Mouse (Mus musculus): ENCODE measurements around the gene Abcf1. TPM values are rescaled to one million over a fixed set of nuclear protein-coding genes. Genes with fewer than 3 reads are reported as not detected.

Abcf1 gene
- polyA plus RNA-seq (2014; fragmentation: Illumina TruSeq; extraction: RNeasy Lipid Tissue Mini Kit (QIAGEN cat#74804); ENCODE audit: low replicate concordance), result 36.1 TPM

DNA sequence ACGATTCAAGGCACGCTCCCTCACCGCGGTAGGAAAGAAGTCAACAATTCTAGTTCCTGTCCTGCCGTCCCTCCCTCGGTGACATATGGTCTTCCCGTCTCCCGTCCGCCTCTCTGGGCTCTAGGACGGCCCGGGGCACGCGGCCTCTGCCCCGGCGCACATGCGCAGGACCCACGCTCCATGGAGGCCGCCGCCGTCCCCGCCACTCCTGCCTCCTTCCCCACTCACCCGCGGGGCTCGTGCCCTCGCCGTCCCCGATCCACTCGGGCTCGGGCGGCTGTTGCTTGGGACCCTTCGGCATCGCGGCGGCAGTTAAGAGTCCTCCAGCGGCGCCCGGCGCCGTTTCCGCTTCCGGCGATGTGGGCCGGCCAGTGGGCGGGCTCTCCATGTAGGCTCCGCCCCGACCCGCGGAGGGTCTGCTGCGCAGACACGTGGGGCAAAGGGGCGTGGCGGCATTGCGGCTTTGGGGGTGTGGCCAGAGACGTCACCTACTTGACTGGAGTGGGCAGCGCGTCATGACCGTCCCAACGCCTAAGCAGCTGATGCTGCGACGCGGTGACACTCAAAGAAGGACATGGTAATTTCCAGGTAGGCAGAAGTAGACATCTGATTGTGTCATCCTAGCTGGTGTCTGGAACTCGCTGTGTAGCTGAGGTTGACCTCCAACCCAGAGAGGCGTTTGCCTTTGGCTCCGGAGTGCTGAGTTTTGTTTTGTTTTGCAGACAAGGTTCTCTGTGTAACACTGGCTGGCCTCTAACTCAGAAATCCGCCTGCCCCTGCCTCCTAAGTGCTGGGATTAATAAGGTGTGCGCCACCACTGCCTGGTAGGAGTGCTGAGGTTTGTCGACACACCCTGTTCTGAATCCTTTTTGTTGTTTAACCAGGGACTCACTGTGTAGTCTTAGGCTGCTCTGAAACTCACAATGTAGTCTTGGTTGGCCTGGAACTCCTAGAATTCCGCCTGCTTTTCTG, at the start of gene Abcf1:
Gene Abcf1, minus strand, starts transcription at position 344 of the 972 bp plus-strand sequence.

DNA sequence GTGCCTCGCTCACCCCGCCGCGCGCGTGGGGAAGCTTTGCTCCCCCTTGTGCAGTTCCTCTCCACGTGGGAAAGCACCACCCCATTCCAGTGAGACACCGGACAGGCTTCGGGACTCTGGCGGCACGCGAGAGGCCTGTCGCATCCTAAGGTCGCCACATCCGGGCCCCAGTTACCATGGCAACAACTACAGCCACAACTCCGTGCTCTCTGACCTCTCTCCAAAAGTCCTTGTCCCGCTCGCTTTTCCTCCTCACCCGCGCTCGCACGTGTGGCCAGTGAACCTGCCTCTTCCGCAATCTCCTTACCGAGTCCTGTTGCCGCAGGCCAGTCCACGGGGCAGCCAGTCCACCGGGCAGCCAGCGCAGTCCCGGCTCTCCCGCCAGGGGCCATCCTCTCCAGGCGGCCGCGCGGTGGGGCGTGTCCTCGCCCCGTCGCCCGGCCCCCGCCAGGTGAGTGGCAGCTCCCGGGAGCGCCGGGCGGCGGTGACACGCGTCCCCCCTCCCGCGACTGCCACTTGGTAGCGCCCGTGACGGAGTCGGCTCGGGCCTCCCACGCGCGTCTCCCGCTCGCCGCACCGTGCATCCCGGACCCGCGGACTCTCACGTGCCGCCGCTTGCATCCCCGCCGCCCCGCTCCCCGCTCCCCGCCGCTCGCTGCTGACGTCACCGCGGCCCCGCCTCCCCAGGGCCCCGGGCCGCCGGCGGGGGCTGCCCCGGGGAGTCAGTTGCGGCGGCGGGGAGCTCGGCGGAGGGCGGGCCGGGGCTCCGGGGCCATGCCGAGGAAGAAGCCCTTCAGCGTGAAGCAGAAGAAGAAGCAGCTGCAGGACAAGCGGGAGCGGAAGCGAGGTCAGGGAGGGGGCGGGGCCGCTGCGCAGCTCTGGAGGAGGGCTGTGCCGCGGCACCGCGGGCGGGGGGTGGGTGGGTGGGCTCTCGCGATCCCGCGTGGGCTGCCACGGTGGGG, 10.1 kb upstream of the Abcf1 start, which contains the start of the genes Gnl1 and Prr3:
Gene Gnl1, plus strand, starts transcription at position 451 of the 962 bp plus-strand sequence.
Gene Prr3, minus strand, starts transcription at position 836 of the 962 bp plus-strand sequence.

DNA sequence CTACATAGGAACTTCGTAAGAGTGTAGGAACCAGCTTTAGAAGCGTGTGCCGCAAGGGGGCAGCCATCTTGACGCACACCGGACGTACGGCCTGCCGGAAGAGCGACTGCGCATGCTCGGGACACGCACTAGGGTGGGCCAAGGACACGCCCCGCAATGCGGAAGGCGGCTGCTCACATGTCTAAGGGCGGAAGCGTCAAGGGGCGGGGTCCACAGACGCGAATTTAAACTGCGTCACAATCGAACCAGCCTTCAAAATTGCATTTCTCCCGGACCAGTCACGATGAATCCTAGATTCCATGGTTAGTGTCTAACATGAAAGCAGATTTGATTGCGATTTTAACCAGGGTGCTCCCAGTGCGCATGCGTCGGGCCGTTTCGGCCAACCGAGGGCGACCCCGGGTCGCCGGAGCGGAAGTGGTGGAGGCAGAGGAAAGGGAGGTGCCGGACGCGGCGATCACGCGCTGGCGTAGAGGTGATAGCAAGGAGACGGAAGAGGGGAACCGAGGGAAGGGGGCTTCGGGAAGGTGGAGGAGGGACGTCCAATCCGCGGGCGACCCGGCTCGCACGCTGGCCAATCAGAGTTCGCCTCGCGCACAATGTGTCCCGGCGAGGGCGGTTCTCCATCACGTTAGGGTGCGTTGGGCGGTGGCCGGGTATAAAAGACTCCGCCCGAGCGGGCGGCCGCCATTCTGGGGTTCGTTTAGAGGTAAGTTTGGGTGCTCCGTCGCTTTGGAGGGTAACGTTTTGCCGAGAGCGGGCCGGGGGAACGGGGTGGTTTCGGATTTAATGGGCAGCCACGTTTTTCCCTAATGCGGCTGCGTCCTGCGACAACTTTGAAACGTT, 53.0 kb downstream of the Abcf1 start, which contains the start of the genes Mrps18b and Ppp1r10:
Gene Mrps18b, minus strand, starts transcription at position 93 of the 846 bp plus-strand sequence.
Gene Ppp1r10, plus strand, starts transcription at position 138 of the 846 bp plus-strand sequence.

DNA sequence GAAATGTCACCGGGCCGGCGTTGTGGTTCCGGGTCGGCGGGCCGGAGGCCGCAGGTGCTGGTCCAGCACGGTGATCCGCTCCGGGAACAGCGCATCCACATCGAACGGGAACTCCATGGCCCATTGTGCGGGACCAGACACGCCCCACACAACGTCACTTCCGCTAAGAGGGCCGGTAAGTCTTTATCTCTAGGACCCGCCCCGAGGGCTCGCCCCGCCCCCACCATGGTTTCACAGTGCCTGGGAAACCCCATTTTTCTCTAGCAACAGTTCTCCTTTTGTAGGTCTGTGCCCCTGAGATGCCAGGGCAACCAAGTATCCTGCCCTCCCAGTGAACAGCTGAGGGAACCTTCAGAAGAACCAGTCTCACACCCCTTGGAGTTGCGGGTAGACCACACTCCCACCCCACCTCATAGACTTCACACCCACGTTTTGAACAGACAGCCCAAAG, 59.6 kb downstream of the Abcf1 start, which contains the start of gene Atat1:
Gene Atat1, minus strand, starts transcription at position 157 of the 451 bp plus-strand sequence.

Other genes starting within 250 kb of the Abcf1 start
- gene Ier3, start 148.1 kb downstream of the Abcf1 start, polyA plus RNA-seq (2014; fragmentation: Illumina TruSeq; extraction: RNeasy Lipid Tissue Mini Kit (QIAGEN cat#74804); ENCODE audit: low replicate concordance), result 3.7 TPM
- gene Flot1, start 146.5 kb downstream of the Abcf1 start, polyA plus RNA-seq (2014; fragmentation: Illumina TruSeq; extraction: RNeasy Lipid Tissue Mini Kit (QIAGEN cat#74804); ENCODE audit: low replicate concordance), result 3.5 TPM
- 23.6 TPM for gene Tubb5, start 131.5 kb downstream of the Abcf1 start, polyA plus RNA-seq (2014; fragmentation: Illumina TruSeq; extraction: RNeasy Lipid Tissue Mini Kit (QIAGEN cat#74804); ENCODE audit: low replicate concordance)
- gene Mdc1, start 128.2 kb downstream of the Abcf1 start, polyA plus RNA-seq (2014; fragmentation: Illumina TruSeq; extraction: RNeasy Lipid Tissue Mini Kit (QIAGEN cat#74804); ENCODE audit: low replicate concordance), result 9.7 TPM
- 1.3 TPM for gene Nrm, start 108.4 kb downstream of the Abcf1 start, polyA plus RNA-seq (2014; fragmentation: Illumina TruSeq; extraction: RNeasy Lipid Tissue Mini Kit (QIAGEN cat#74804); ENCODE audit: low replicate concordance)
- gene Ppp1r18, start 104.2 kb downstream of the Abcf1 start, polyA plus RNA-seq (2014; fragmentation: Illumina TruSeq; extraction: RNeasy Lipid Tissue Mini Kit (QIAGEN cat#74804); ENCODE audit: low replicate concordance), result 1.2 TPM
- 16.5 TPM for gene Dhx16, start 89.9 kb downstream of the Abcf1 start, polyA plus RNA-seq (2014; fragmentation: Illumina TruSeq; extraction: RNeasy Lipid Tissue Mini Kit (QIAGEN cat#74804); ENCODE audit: low replicate concordance)
- 30.1 TPM for gene 2310061I04Rik, start 72.3 kb downstream of the Abcf1 start, polyA plus RNA-seq (2014; fragmentation: Illumina TruSeq; extraction: RNeasy Lipid Tissue Mini Kit (QIAGEN cat#74804); ENCODE audit: low replicate concordance)
- gene Atat1, start 59.7 kb downstream of the Abcf1 start, polyA plus RNA-seq (2014; fragmentation: Illumina TruSeq; extraction: RNeasy Lipid Tissue Mini Kit (QIAGEN cat#74804); ENCODE audit: low replicate concordance), result 17.0 TPM
- 8.4 TPM for gene Mrps18b, start 53.4 kb downstream of the Abcf1 start, polyA plus RNA-seq (2014; fragmentation: Illumina TruSeq; extraction: RNeasy Lipid Tissue Mini Kit (QIAGEN cat#74804); ENCODE audit: low replicate concordance)
- gene Ppp1r10, start 53.3 kb downstream of the Abcf1 start, polyA plus RNA-seq (2014; fragmentation: Illumina TruSeq; extraction: RNeasy Lipid Tissue Mini Kit (QIAGEN cat#74804); ENCODE audit: low replicate concordance), result 28.3 TPM
- 0.56 TPM for gene Gnl1, start 10.1 kb upstream of the Abcf1 start, polyA plus RNA-seq (2014; fragmentation: Illumina TruSeq; extraction: RNeasy Lipid Tissue Mini Kit (QIAGEN cat#74804); ENCODE audit: low replicate concordance)
- gene Prr3, start 10.5 kb upstream of the Abcf1 start, polyA plus RNA-seq (2014; fragmentation: Illumina TruSeq; extraction: RNeasy Lipid Tissue Mini Kit (QIAGEN cat#74804); ENCODE audit: low replicate concordance), result 0.59 TPM
- 5.7 TPM for gene H2-T24, start 50.8 kb upstream of the Abcf1 start, polyA plus RNA-seq (2014; fragmentation: Illumina TruSeq; extraction: RNeasy Lipid Tissue Mini Kit (QIAGEN cat#74804); ENCODE audit: low replicate concordance)
- gene H2-T23, start 63.1 kb upstream of the Abcf1 start, polyA plus RNA-seq (2014; fragmentation: Illumina TruSeq; extraction: RNeasy Lipid Tissue Mini Kit (QIAGEN cat#74804); ENCODE audit: low replicate concordance), result 8.8 TPM
- 8.7 TPM for gene H2-T22, start 73.0 kb upstream of the Abcf1 start, polyA plus RNA-seq (2014; fragmentation: Illumina TruSeq; extraction: RNeasy Lipid Tissue Mini Kit (QIAGEN cat#74804); ENCODE audit: low replicate concordance)
- gene Gm6034, start 73.2 kb upstream of the Abcf1 start, polyA plus RNA-seq (2014; fragmentation: Illumina TruSeq; extraction: RNeasy Lipid Tissue Mini Kit (QIAGEN cat#74804); ENCODE audit: low replicate concordance), result not detected
- gene Gm11127, start 88.6 kb upstream of the Abcf1 start, polyA plus RNA-seq (2014; fragmentation: Illumina TruSeq; extraction: RNeasy Lipid Tissue Mini Kit (QIAGEN cat#74804); ENCODE audit: low replicate concordance), result 6.5 TPM
- gene Gm19684, start 151.9 kb upstream of the Abcf1 start, polyA plus RNA-seq (2014; fragmentation: Illumina TruSeq; extraction: RNeasy Lipid Tissue Mini Kit (QIAGEN cat#74804); ENCODE audit: low replicate concordance), result not detected
- gene Gm7030, start 159.7 kb upstream of the Abcf1 start, polyA plus RNA-seq (2014; fragmentation: Illumina TruSeq; extraction: RNeasy Lipid Tissue Mini Kit (QIAGEN cat#74804); ENCODE audit: low replicate concordance), result not detected
- 18.8 TPM for gene Gm8909, start 198.8 kb upstream of the Abcf1 start, polyA plus RNA-seq (2014; fragmentation: Illumina TruSeq; extraction: RNeasy Lipid Tissue Mini Kit (QIAGEN cat#74804); ENCODE audit: low replicate concordance)
- gene H2-T3, start 220.5 kb upstream of the Abcf1 start, polyA plus RNA-seq (2014; fragmentation: Illumina TruSeq; extraction: RNeasy Lipid Tissue Mini Kit (QIAGEN cat#74804); ENCODE audit: low replicate concordance), result 85.1 TPM

All from small intestine, adult 10 weeks (tissue).